Mouse (Mus musculus): Measurements from ENCODE around the gene Zfp369.

DNA sequence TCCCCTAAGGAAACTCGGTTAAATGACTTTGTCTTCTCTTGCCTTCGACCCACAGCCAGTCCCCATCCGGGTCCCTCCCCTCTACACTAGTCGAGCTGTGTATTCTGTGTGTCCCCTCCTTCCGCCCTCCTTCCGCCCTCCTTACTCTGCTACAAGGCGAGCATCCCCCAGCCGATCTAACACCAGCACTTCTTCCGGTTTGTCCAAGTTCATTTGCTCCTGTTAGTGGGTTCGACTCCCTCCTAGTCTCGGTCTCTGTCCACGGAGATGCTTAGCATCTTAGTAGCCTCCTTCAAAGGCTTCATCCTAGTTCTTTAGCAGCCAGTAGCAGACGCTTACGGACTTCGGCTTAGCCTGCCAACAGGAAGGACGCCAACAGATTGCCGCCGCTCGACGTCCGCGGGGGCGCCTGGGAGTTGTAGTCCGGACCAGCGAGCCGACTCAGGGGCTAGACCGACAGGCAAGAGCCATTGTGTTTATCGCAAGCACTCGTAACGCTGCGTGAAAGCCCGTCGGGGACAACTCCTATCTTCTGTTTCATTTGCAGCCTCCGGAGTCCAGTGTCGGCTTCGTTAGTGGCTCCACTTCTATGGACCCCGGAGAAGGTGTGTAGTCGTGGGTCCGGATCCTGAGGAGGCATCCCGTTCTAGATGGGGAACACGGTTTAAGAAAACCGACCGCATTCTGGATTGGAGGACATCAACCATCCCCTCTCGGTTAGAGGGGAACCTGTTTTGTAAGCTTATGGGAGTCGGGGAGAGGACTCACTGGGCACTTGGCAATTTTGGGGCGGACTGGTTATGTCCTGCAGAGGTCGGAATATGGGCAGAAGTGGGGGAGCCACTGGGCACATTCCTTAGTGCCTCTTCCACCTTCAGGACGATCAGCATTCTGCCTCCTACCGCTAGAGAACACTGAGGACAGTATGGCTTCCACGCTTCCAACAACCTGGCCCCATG is at the start of gene Zfp369:
- TF ChIP-seq ETS1 (conservative IDR thresholded peaks at IDR 0.05; ENCODE audit: low read depth, low read length) (no peak), POLR2A (IDR thresholded peaks at IDR 0.05; ENCODE audit: low read depth, low read length) (peak; percentile 76), EP300 (IDR thresholded peaks at IDR 0.05; ENCODE audit: low read length) (no peak), CHD1 (IDR thresholded peaks at IDR 0.05; ENCODE audit: low read depth, low read length) (no peak), USF2 (conservative IDR thresholded peaks at IDR 0.05; ENCODE audit: low read depth, low read length) (no peak), ZNF384 (IDR thresholded peaks at IDR 0.05; ENCODE audit: low read depth, low read length) (no peak), JUN (IDR thresholded peaks at IDR 0.05; ENCODE audit: insufficient read depth, low read depth, low read length) (no peak), CTCF (conservative IDR thresholded peaks at IDR 0.05 in 1 of 2, IDR thresholded peaks at IDR 0.05 in 1 of 2; ENCODE audit: low read depth in 2 of 2, low read length in 2 of 2) (peak in 1 of 2 experiments; percentile 20; a peak in 1 of 4 replicates), MAX (IDR thresholded peaks at IDR 0.05; ENCODE audit: low read length) (no peak), RAD21 (IDR thresholded peaks at IDR 0.05; ENCODE audit: low read depth, low read length) (no peak), IRF4 (IDR thresholded peaks at IDR 0.05; ENCODE audit: low read depth, low read length) (peak; percentile 23; the same call in 1 of the 2 replicates), MYC (IDR thresholded peaks at IDR 0.05; ENCODE audit: low read depth, low read length) (0 out of 2 replicates have a peak, but pooled peaks have one; percentile 7), POLR2AphosphoS2 (IDR thresholded peaks at IDR 0.05; ENCODE audit: low read depth, low read length) (no peak), TCF12 (IDR thresholded peaks at IDR 0.05; ENCODE audit: low read depth, low read length) (peak; percentile 65)

Measured in CH12.LX (cell line).